Comparison of ENCODE assay signal across 26 mouse cellular contexts in the genomic region with DNA sequence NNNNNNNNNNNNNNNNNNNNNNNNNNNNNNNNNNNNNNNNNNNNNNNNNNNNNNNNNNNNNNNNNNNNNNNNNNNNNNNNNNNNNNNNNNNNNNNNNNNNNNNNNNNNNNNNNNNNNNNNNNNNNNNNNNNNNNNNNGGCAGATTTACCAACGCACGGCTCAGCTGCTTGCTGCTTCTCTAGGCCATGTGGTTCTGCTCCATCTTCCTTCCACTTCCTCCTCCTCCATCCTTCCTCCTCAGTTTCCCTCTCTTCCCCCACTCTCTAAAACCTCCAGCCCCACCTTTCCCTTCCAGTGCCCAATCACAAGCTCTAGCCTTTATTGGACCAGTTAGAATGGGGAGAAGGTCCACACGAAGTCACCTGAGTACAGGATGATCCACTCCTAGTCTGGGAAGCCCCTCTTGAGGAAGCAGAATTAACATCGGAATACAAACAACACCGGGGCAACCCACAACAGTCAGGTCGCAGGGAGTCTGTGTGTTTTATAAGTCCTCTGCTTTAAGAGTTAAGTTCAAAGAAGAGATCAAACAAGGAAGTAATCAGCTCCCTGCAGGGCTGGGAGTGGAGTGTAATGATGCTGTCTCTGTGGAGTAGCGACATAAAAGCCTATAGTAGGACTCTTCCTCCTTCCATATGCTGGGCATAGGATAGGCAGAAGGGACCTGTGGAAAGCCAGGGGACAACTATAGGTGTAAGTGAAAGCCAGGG. TPM values are rescaled to one million over a fixed set of nuclear protein-coding genes. Genes with fewer than 3 reads are reported as not detected.
A peak's percentile ranks its signal among the peaks of the same experiment; 100 is the strongest.
DNase-seq lines count a peak whose midpoint lies in the region; ATAC-seq and TF ChIP-seq lines count a peak whose summit lies in the region.
"Had no signal": no experiment of that assay in that cellular context is flagged by ENCODE, and none has a peak within 500 bp of the region (broad histone marks: within the 10 kb centered on the region; RNA-seq: fewer than 3 reads in every experiment).

No protein-coding gene starts in this region.

- no peak overlapping the region for H3K27ac ChIP-seq in limb, embryonic 13.5 days
- H3K27ac ChIP-seq in limb, embryonic 10.5 days: no peak overlapping the region
- peak overlapping the region; percentile 34; the same call in 1 of the 2 replicates for H3K27ac ChIP-seq in small intestine, adult 2 months (ENCODE audit: insufficient read depth, low read depth, low read length)
- H3K27ac ChIP-seq: embryonic facial prominence, embryonic 12.5 days; embryonic facial prominence, embryonic 15.5 days; forebrain, embryonic 15.5 days; heart, embryonic 15.5 days; hindbrain, embryonic 14.5 days; hindbrain, postnatal 0 days had no signal

- peaks cover 11% of the 10 kb centered on the region for H3K4me1 ChIP-seq in limb, embryonic 13.5 days
- peaks cover 27% of the 10 kb centered on the region for H3K4me1 ChIP-seq in limb, embryonic 10.5 days
- peaks cover 3% of the 10 kb centered on the region; the same call in 1 of the 2 replicates for H3K4me1 ChIP-seq in small intestine, adult 2 months (ENCODE audit: control insufficient read depth, insufficient read depth, insufficient read length, low read length)

- TF ChIP-seq CTCF in small intestine, adult 2 months (IDR thresholded peaks at IDR 0.05; ENCODE audit: extremely low read depth, insufficient read length, insufficient replicate concordance, low read depth, low read length): no peak

- no peak overlapping the region for H3K4me3 ChIP-seq in limb, embryonic 13.5 days
- H3K4me3 ChIP-seq in limb, embryonic 10.5 days: no peak overlapping the region
- no peak overlapping the region for H3K4me3 ChIP-seq in small intestine, adult 2 months (ENCODE audit: low read depth, low read length)
- H3K4me3 ChIP-seq: embryonic facial prominence, embryonic 12.5 days; embryonic facial prominence, embryonic 15.5 days; forebrain, embryonic 15.5 days; heart, embryonic 12.5 days; heart, embryonic 15.5 days had no signal

- no peaks in the 10 kb centered on the region for H3K36me3 ChIP-seq in limb, embryonic 13.5 days
- H3K36me3 ChIP-seq in limb, embryonic 10.5 days: no peaks in the 10 kb centered on the region
- no peaks in the 10 kb centered on the region for H3K36me3 ChIP-seq in small intestine, adult 2 months (ENCODE audit: control insufficient read depth, insufficient read depth, low read length)
- H3K36me3 ChIP-seq: embryonic facial prominence, embryonic 12.5 days; embryonic facial prominence, embryonic 15.5 days; forebrain, embryonic 15.5 days; heart, embryonic 12.5 days; heart, embryonic 15.5 days had no signal

- 9% methylated on average over 7 of the region's 7 CpGs for WGBS in limb, embryonic 13.5 days
- WGBS in limb, embryonic 10.5 days: 20% methylated on average over 7 of the region's 7 CpGs
- 15% methylated on average over 7 of the region's 7 CpGs for WGBS in small intestine, adult 2 months

- ATAC-seq in limb, embryonic 13.5 days (ENCODE audit: low FRiP score, low read depth): no peak
- ATAC-seq: forebrain, embryonic 15.5 days; hindbrain, postnatal 0 days; inflammation-experienced regulatory T-cells, adult 6 months had no signal

- TF ChIP-seq POLR2A in small intestine, adult 2 months (IDR thresholded peaks at IDR 0.05; ENCODE audit: low read depth, low read length): no peak

- intact Hi-C loops in heart, postnatal 14 days (cut with DNase I): no loop called here

- H3K9ac ChIP-seq in limb, embryonic 13.5 days: peak overlapping the region; percentile 25; the same call in 1 of the 2 replicates
- H3K9ac ChIP-seq: embryonic facial prominence, embryonic 12.5 days; embryonic facial prominence, embryonic 15.5 days; forebrain, embryonic 15.5 days; heart, embryonic 12.5 days; heart, embryonic 15.5 days; hindbrain, embryonic 14.5 days had no signal

- DNase-seq in limb, embryonic 10.5 days (ENCODE audit: low spot score): no peak
- DNase-seq in ES-CJ7 (ENCODE audit: low read depth, low spot score): peak; percentile 63
- peak; percentile 44 for DNase-seq in MEL-GATA-1-ER (ENCODE audit: extremely low read depth, low read depth)
- no peak for DNase-seq in adrenal gland, postnatal 4 days (ENCODE audit: low spot score in 2 of 2)
- DNase-seq in heart, postnatal 14 days: no peak
- DNase-seq: adrenal gland, postnatal 10 days; adrenal gland, postnatal 36 days; B cell, adult 2 months; cerebellum, adult 11 months; cerebellum, adult 2 months; cerebellum, adult 9-11 months; cerebellum, postnatal 25 days; gastrocnemius, postnatal 25 days; heart, adult 18-20 months; heart, postnatal 10 days; heart, postnatal 4 days had no signal

- H3K27me3 ChIP-seq in limb, embryonic 13.5 days: no peaks in the 10 kb centered on the region; the same call in 1 of the 2 replicates
- H3K27me3 ChIP-seq in limb, embryonic 10.5 days (ENCODE audit: low read depth, poor library complexity, severe bottlenecking): peaks cover 63% of the 10 kb centered on the region
- no peaks in the 10 kb centered on the region for H3K27me3 ChIP-seq in small intestine, adult 2 months (ENCODE audit: control insufficient read depth, insufficient read depth, low read length)

- H3K9me3 ChIP-seq in limb, embryonic 13.5 days: no peaks in the 10 kb centered on the region
- no peaks in the 10 kb centered on the region for H3K9me3 ChIP-seq in limb, embryonic 10.5 days (replicated peaks)
- H3K9me3 ChIP-seq: embryonic facial prominence, embryonic 12.5 days; embryonic facial prominence, embryonic 15.5 days; forebrain, embryonic 15.5 days; heart, embryonic 12.5 days; heart, embryonic 15.5 days had no signal

- H3K4me2 ChIP-seq in limb, embryonic 13.5 days (replicated peaks): no peak overlapping the region
- H3K4me2 ChIP-seq: embryonic facial prominence, embryonic 12.5 days; embryonic facial prominence, embryonic 15.5 days; forebrain, embryonic 15.5 days; heart, embryonic 12.5 days; heart, embryonic 15.5 days; hindbrain, embryonic 14.5 days had no signal

RNA-seq across cellular contexts. Expression of a gene that starts 3.9 kb away (rescaled TPM):
- polyA plus RNA-seq in limb, embryonic 13.5 days (2015; fragmentation: Nextera tagmentation; extraction: Ambion mirVana): 3.5 and 4.8 TPM in 2 replicates
- polyA plus RNA-seq in limb, embryonic 10.5 days (2016; fragmentation: Nextera tagmentation; extraction: Ambion mirVana): 7.7 and 8.1 TPM in 2 replicates
- 29.4 and 36.0 TPM in 2 replicates for polyA plus RNA-seq in small intestine, adult 2 months (2012; rRNA removed)
- total RNA-seq in adrenal gland, postnatal 4 days (2021): 1 to 10 TPM; 4.8 to 5.7 TPM
- 1 to 10 TPM; 2.9 to 3.6 TPM for total RNA-seq in heart, postnatal 14 days (2021)

RNA-seq across cellular contexts. Expression of a gene that starts 5.2 kb away (rescaled TPM):
- polyA plus RNA-seq in limb, embryonic 13.5 days (2015; fragmentation: Nextera tagmentation; extraction: Ambion mirVana): 2.7 TPM in 2 replicates
- 1.3 and 1.8 TPM in 2 replicates for polyA plus RNA-seq in limb, embryonic 10.5 days (2016; fragmentation: Nextera tagmentation; extraction: Ambion mirVana)
- 0.56 and 3.4 TPM in 2 replicates for polyA plus RNA-seq in small intestine, adult 2 months (2012; rRNA removed)
- 1 to 10 TPM in 1 of 2 experiments, under 1 TPM in 1; 0.73 to 1.6 TPM for total RNA-seq in adrenal gland, postnatal 4 days (2021)
- under 1 TPM; 0.22 to 0.48 TPM for total RNA-seq in heart, postnatal 14 days (2021)

RNA-seq across cellular contexts. Expression of a gene that starts 6.4 kb away (rescaled TPM):
- polyA plus RNA-seq in limb, embryonic 13.5 days (2015; fragmentation: Nextera tagmentation; extraction: Ambion mirVana): 176 and 177 TPM in 2 replicates
- polyA plus RNA-seq in limb, embryonic 10.5 days (2016; fragmentation: Nextera tagmentation; extraction: Ambion mirVana): 150 and 183 TPM in 2 replicates
- polyA plus RNA-seq in small intestine, adult 2 months (2012; rRNA removed): 23.5 and 26.9 TPM in 2 replicates
- total RNA-seq in adrenal gland, postnatal 4 days (2021): 100 to 1,000 TPM; 106 to 112 TPM
- 10 to 100 TPM; 88.0 to 89.6 TPM for total RNA-seq in heart, postnatal 14 days (2021)

RNA-seq across cellular contexts. Expression of a gene that starts 16.9 kb away (rescaled TPM):
- polyA plus RNA-seq in limb, embryonic 13.5 days (2015; fragmentation: Nextera tagmentation; extraction: Ambion mirVana): 14.7 and 15.5 TPM in 2 replicates
- polyA plus RNA-seq in limb, embryonic 10.5 days (2016; fragmentation: Nextera tagmentation; extraction: Ambion mirVana): 12.2 and 13.0 TPM in 2 replicates
- polyA plus RNA-seq in small intestine, adult 2 months (2012; rRNA removed): 37.4 and 60.4 TPM in 2 replicates
- 10 to 100 TPM in 1 of 2 experiments, 1 to 10 TPM in 1; 9.6 to 10.4 TPM for total RNA-seq in adrenal gland, postnatal 4 days (2021)
- 1 to 10 TPM; 5.5 to 6.9 TPM for total RNA-seq in heart, postnatal 14 days (2021)

RNA-seq across cellular contexts. Expression of a gene that starts 17.9 kb away (rescaled TPM):
- 4.1 and 4.8 TPM in 2 replicates for polyA plus RNA-seq in limb, embryonic 13.5 days (2015; fragmentation: Nextera tagmentation; extraction: Ambion mirVana)
- polyA plus RNA-seq in limb, embryonic 10.5 days (2016; fragmentation: Nextera tagmentation; extraction: Ambion mirVana): 1.4 and 1.8 TPM in 2 replicates
- 27.0 and 30.1 TPM in 2 replicates for polyA plus RNA-seq in small intestine, adult 2 months (2012; rRNA removed)
- total RNA-seq in adrenal gland, postnatal 4 days (2021): 10 to 100 TPM; 19.0 to 22.6 TPM
- total RNA-seq in heart, postnatal 14 days (2021): 1 to 10 TPM; 1.7 to 1.9 TPM

Comparison
In these comparisons a context has a peak if more than half of its experiments do, and no peak if none do; other contexts are left out.
1. DNase-seq: peak in ES-CJ7 (single experiment) and MEL-GATA-1-ER (single experiment); none in limb, embryonic 10.5 days (single experiment), adrenal gland, postnatal 4 days (0 of 2) and heart, postnatal 14 days (0 of 2).